Mouse (Mus musculus) lung, adult 2 months (tissue): ENCODE data around the gene Tenm4. TPM values are rescaled to one million over a fixed set of nuclear protein-coding genes. Genes with fewer than 3 reads are reported as not detected.

Source experiments
- DNase-seq: peaks from one replicate; pipeline ENCODE4 v3.0.0; 2022
- H3K4me1 ChIP-seq: fragments of 200-500 bp; 2 replicates; pipeline ENCODE4 v1.6.1; 2011; ENCODE audit warnings: low read length; ENCODE audit not compliant: control insufficient read depth, insufficient read depth
- H3K4me3 ChIP-seq: fragments of 200-500 bp; replicated peaks from 2 replicates; pipeline ENCODE3; 2011; ENCODE audit warnings: low read depth, mild to moderate bottlenecking, control low read depth, low read length; ENCODE audit errors: extremely low read depth
- CTCF ChIP-seq: fragments of 200-500 bp; IDR thresholded peaks from 2 replicates; pipeline ENCODE4 v1.5.1; 2011; ENCODE audit warnings: mild to moderate bottlenecking, low read length, control low read depth; ENCODE audit not compliant: insufficient read depth
- POLR2A ChIP-seq: fragments of 200-500 bp; IDR thresholded peaks from 2 replicates; pipeline ENCODE4 v1.6.1; 2011; ENCODE audit warnings: low read depth, mild to moderate bottlenecking, control low read depth, low read length, borderline replicate concordance; ENCODE audit errors: extremely low read depth
- WGBS: fragments of 180-500 bp; shearing (Covaris S2); methylation state at CpG from one replicate; pipeline ENCODE4 v1.1.7; 2018; 5-methylcytosine and 5-hydroxymethylcytosine counted together
- polyA plus RNA-seq: library from polyadenylated mRNA; depleted of rRNA; stranded (reverse); fragments of >200 nt; gene quantifications from 2 replicates; pipeline ENCODE4 v1.2.3, GENCODE M21; 2012

The Tenm4 gene
- polyA plus RNA-seq, 1 experiment: 0.98 TPM

- no peak for TF ChIP-seq CTCF
- TF ChIP-seq POLR2A: no peak
- no peaks in the 10 kb centered on the region for H3K4me1 ChIP-seq
- no peak for DNase-seq
- 70% methylated on average over 5 of the region's 5 CpGs for whole genome bisulfite sequencing
- no peak overlapping the region for H3K4me3 ChIP-seq
Observed at GRCm38 (mm10) chr7:96761151-96761550, 590.1 kb downstream of the Tenm4 start.

- TF ChIP-seq CTCF (no peak), POLR2A (no peak)
- Histone ChIP-seq H3K4me3 (no peak overlapping the region), H3K4me1 (no peaks in the 10 kb centered on the region)
- no peak for DNase-seq
- 62% methylated on average over 15 of the region's 15 CpGs for WGBS
Observed at GRCm38 (mm10) chr7:96765321-96765960, 594.4 kb downstream of the Tenm4 start.

- 77% methylated on average over 3 of the region's 3 CpGs for WGBS
- TF ChIP-seq POLR2A: no peak
- no peak for TF ChIP-seq CTCF
- Histone ChIP-seq H3K4me1 (no peaks in the 10 kb centered on the region), H3K4me3 (no peak overlapping the region)
- no peak for DNase-seq
Observed at GRCm38 (mm10) chr7:96767090-96767489, 596.0 kb downstream of the Tenm4 start.

- H3K4me1 ChIP-seq: no peaks in the 10 kb centered on the region
- 88% methylated on average over 6 of the region's 6 CpGs for WGBS
- no peak for TF ChIP-seq POLR2A
- TF ChIP-seq CTCF: no peak
- no peak overlapping the region for H3K4me3 ChIP-seq
- DNase-seq: no peak
Observed at GRCm38 (mm10) chr7:96768718-96769117, 597.7 kb downstream of the Tenm4 start.

GRCm38 (mm10) chr7:96769784-96770183, 598.7 kb downstream of the Tenm4 start:
- 69% methylated on average over 4 of the region's 4 CpGs for WGBS
- TF ChIP-seq POLR2A (no peak), CTCF (peak; percentile 57)
- DNase-seq: no peak

GRCm38 (mm10) chr7:96772966-96773365, 601.9 kb downstream of the Tenm4 start:
- 79% methylated on average over 4 of the region's 4 CpGs for WGBS
- no peak for TF ChIP-seq CTCF
- no peak for TF ChIP-seq POLR2A
- no peak for DNase-seq
- Histone ChIP-seq H3K4me1 (no peaks in the 10 kb centered on the region), H3K4me3 (no peak overlapping the region)

More at GRCm38 (mm10) chr7:96769784-96770183, 598.7 kb downstream of the Tenm4 start:
- Histone ChIP-seq H3K4me1 (no peaks in the 10 kb centered on the region), H3K4me3 (no peak overlapping the region)

- whole genome bisulfite sequencing: 88% methylated on average over 17 of the region's 17 CpGs
- no peak for DNase-seq
- H3K4me1 ChIP-seq: no peaks in the 10 kb centered on the region
- TF ChIP-seq CTCF: no peak
- no peak for TF ChIP-seq POLR2A
- no peak overlapping the region for H3K4me3 ChIP-seq
Observed at GRCm38 (mm10) chr7:96773585-96774225, 602.7 kb downstream of the Tenm4 start.

- no peak for DNase-seq
Observed at GRCm38 (mm10) chr7:96775080-96775486, 604.0 kb downstream of the Tenm4 start.

GRCm38 (mm10) chr7:96777938-96778600, 607.0 kb downstream of the Tenm4 start:
- no peak for DNase-seq
- no peaks in the 10 kb centered on the region for H3K4me1 ChIP-seq
- WGBS: 76% methylated on average over 8 of the region's 8 CpGs
- TF ChIP-seq CTCF: no peak
- TF ChIP-seq POLR2A: no peak
- no peak overlapping the region for H3K4me3 ChIP-seq

More at GRCm38 (mm10) chr7:96775080-96775486, 604.0 kb downstream of the Tenm4 start:
- Histone ChIP-seq H3K4me1 (no peaks in the 10 kb centered on the region), H3K4me3 (no peak overlapping the region)
- no peak for TF ChIP-seq CTCF
- TF ChIP-seq POLR2A: no peak
- WGBS: 27% methylated on average over 6 of the region's 6 CpGs

GRCm38 (mm10) chr7:96778601-96778969, 607.5 kb downstream of the Tenm4 start:
- DNase-seq: peak; percentile 20
- WGBS: 64% methylated on average over 3 of the region's 3 CpGs
- Histone ChIP-seq H3K4me3 (no peak overlapping the region), H3K4me1 (no peaks in the 10 kb centered on the region)
- TF ChIP-seq CTCF (peak; percentile 47), POLR2A (no peak)
